In genomic region chr19:10815871-10816270, GRCm38 (mm10) we compare ENCODE assay signal across 19 mouse cellular contexts. TPM values are rescaled to one million over a fixed set of nuclear protein-coding genes. Genes with fewer than 3 reads are reported as not detected.
"Had no signal": no experiment of that assay in that cellular context is flagged by ENCODE, and none has a peak within 500 bp of the region (broad histone marks: within the 10 kb centered on the region; RNA-seq: fewer than 3 reads in every experiment).

No protein-coding gene starts in this region.

- H3K4me1 ChIP-seq: liver, embryonic 13.5 days; neural tube, embryonic 13.5 days had no signal

- H3K4me2 ChIP-seq: liver, embryonic 13.5 days; midbrain, embryonic 11.5 days; neural tube, embryonic 13.5 days had no signal

- H3K27ac ChIP-seq: kidney, postnatal 0 days; layer of hippocampus, adult 2 months; left cerebral cortex, adult 2 months; liver, embryonic 13.5 days; neural tube, embryonic 13.5 days had no signal

- H3K9ac ChIP-seq: liver, embryonic 13.5 days; neural tube, embryonic 13.5 days had no signal

- H3K36me3 ChIP-seq: liver, embryonic 13.5 days; neural tube, embryonic 13.5 days had no signal

- H3K9me3 ChIP-seq: liver, embryonic 13.5 days; neural tube, embryonic 13.5 days had no signal

- H3K4me3 ChIP-seq: layer of hippocampus, adult 2 months; left cerebral cortex, adult 2 months; liver, embryonic 13.5 days; neural tube, embryonic 13.5 days had no signal

- DNase-seq: kidney, postnatal 25 days; layer of hippocampus, postnatal 36 days; liver, embryonic 13.5 days; lung, adult 2 months; lung, postnatal 14 days; lung, postnatal 4 days; midbrain, embryonic 14.5 days; retina, postnatal 1 day; thymus, adult 18-20 months; thymus, postnatal 36 days had no signal

- H3K27me3 ChIP-seq: liver, embryonic 13.5 days; neural tube, embryonic 13.5 days had no signal

RNA-seq across cellular contexts. Expression of gene Cd6, which starts 14.0 kb away (rescaled TPM):
- total RNA-seq: layer of hippocampus, postnatal 10 days; midbrain, postnatal 0 days had no signal
- polyA plus RNA-seq: kidney, postnatal 0 days; midbrain, embryonic 11.5 days; midbrain, embryonic 14.5 days; neural tube, embryonic 13.5 days; testis, adult 2 months had no signal

RNA-seq across cellular contexts. Expression of gene Tmem132a, which starts 53.9 kb away (rescaled TPM):
- total RNA-seq: megakaryocyte progenitor cell, adult 5-6 weeks had no signal
